Mouse (Mus musculus) MEL (cell line): ENCODE results near the gene Arhgap30. TPM values are rescaled to one million over a fixed set of nuclear protein-coding genes. Genes with fewer than 3 reads are reported as not detected.

ENCODE experiments used
- DNase-seq: peaks from one replicate; pipeline ENCODE4 v3.0.0; 2011; ENCODE audit warnings: low read depth, low spot score
- H3K27ac ChIP-seq: 2 replicates; pipeline ENCODE4 v1.5.1; 2012; ENCODE audit warnings: low read depth, mild to moderate bottlenecking, control low read depth, low read length, moderate library complexity; ENCODE audit not compliant: control insufficient read depth
- H3K27me3 ChIP-seq, 2 experiments: fragments of 150-350 bp in 1 of 2; sonication (generic) in 1 of 2; 2 replicates each; pipeline ENCODE4 v1.6.1; 2012; ENCODE audit warnings: low read length in 2 of 2, mild to moderate bottlenecking in 2 of 2, improper control_type of control experiment in 1 of 2, moderate library complexity in 1 of 2; ENCODE audit not compliant: insufficient read depth in 2 of 2, control insufficient read depth in 1 of 2
- H3K36me3 ChIP-seq, 2 experiments: 2 replicates each; pipeline ENCODE4 v1.6.1; 2012 to 2014; ENCODE audit warnings: low read length in 2 of 2, improper control_type of control experiment in 1 of 2, inconsistent platforms in 1 of 2, mild to moderate bottlenecking in 1 of 2; ENCODE audit not compliant: insufficient read depth in 2 of 2, control insufficient read depth in 1 of 2
- H3K4me1 ChIP-seq, 2 experiments: fragments of 150-350 bp in 1 of 2; sonication (generic) in 1 of 2; 2 replicates each; pipeline ENCODE4 v1.6.1; 2012; ENCODE audit warnings: low read length in 2 of 2, improper control_type of control experiment in 1 of 2, mild to moderate bottlenecking in 1 of 2; ENCODE audit not compliant: insufficient read depth in 2 of 2, control insufficient read depth in 1 of 2
- H3K4me3 ChIP-seq, 2 experiments: fragments of 150-350 bp in 1 of 2; sonication (generic) in 1 of 2; 2 replicates each; pipeline ENCODE4 v1.5.1; 2012; ENCODE audit warnings: low read depth in 2 of 2, low read length in 2 of 2, mild to moderate bottlenecking in 2 of 2, moderate library complexity in 2 of 2, control low read depth in 1 of 2, improper control_type of control experiment in 1 of 2; ENCODE audit not compliant: control insufficient read depth in 1 of 2, insufficient read depth in 1 of 2
- H3K79me2 ChIP-seq: 2 replicates; pipeline ENCODE4 v1.6.1; 2012; ENCODE audit warnings: mild to moderate bottlenecking, low read length, moderate library complexity; ENCODE audit not compliant: control insufficient read depth, poor library complexity, insufficient read depth
- H3K9ac ChIP-seq: 2 replicates; pipeline ENCODE4 v1.6.1; 2012; ENCODE audit warnings: low read depth, mild to moderate bottlenecking, control low read depth, low read length, moderate library complexity; ENCODE audit not compliant: control insufficient read depth, poor library complexity, severe bottlenecking
- H3K9me3 ChIP-seq: fragments of 150-350 bp; sonication (generic); replicated peaks from 2 replicates; pipeline ENCODE4 v1.6.1; 2012; ENCODE audit warnings: mild to moderate bottlenecking, low read length, improper control_type of control experiment, moderate library complexity; ENCODE audit not compliant: insufficient read depth
- BHLHE40 ChIP-seq: IDR thresholded peaks from 2 replicates; pipeline ENCODE4 v1.6.1; 2012; ENCODE audit warnings: low read depth, mild to moderate bottlenecking, inconsistent platforms, low read length, improper control_type of control experiment, borderline replicate concordance
- CTCF ChIP-seq, 3 experiments: IDR thresholded peaks in 2 of 3; conservative IDR thresholded peaks in 1 of 3; 2 replicates each; pipeline ENCODE4 v1.5.1; 2011 to 2012; ENCODE audit warnings: low read length in 3 of 3, low read depth in 2 of 3, mild to moderate bottlenecking in 2 of 3, improper control_type of control experiment in 1 of 3, inconsistent platforms in 1 of 3, mixed read lengths in 1 of 3, moderate library complexity in 1 of 3; ENCODE audit not compliant: control insufficient read depth in 1 of 3, insufficient read depth in 1 of 3, poor library complexity in 1 of 3, severe bottlenecking in 1 of 3
- E2F4 ChIP-seq: IDR thresholded peaks from 2 replicates; pipeline ENCODE4 v1.6.1; 2011; ENCODE audit warnings: low read depth, low read length, improper control_type of control experiment, borderline replicate concordance
- EP300 ChIP-seq, 2 experiments: IDR thresholded peaks; 2 replicates each; pipeline ENCODE4 v1.6.1; 2011; ENCODE audit warnings: improper control_type of control experiment in 2 of 2, low read length in 2 of 2, low read depth in 1 of 2, mild to moderate bottlenecking in 1 of 2
- HCFC1 ChIP-seq: IDR thresholded peaks from 2 replicates; pipeline ENCODE4 v1.6.1; 2012; ENCODE audit warnings: low read depth, mild to moderate bottlenecking, inconsistent platforms, low read length, improper control_type of control experiment, moderate library complexity
- KAT2A ChIP-seq: conservative IDR thresholded peaks from 2 replicates; pipeline ENCODE4 v1.6.1; 2012; ENCODE audit warnings: low read depth, low read length, improper control_type of control experiment, inconsistent platforms
- NRF1 ChIP-seq: IDR thresholded peaks from 2 replicates; pipeline ENCODE4 v1.6.1; 2014; ENCODE audit warnings: low read depth, mild to moderate bottlenecking, inconsistent platforms, low read length, improper control_type of control experiment, moderate library complexity; ENCODE audit not compliant: poor library complexity, insufficient read depth, severe bottlenecking
- POLR2AphosphoS5 ChIP-seq: IDR thresholded peaks from 2 replicates; pipeline ENCODE4 v1.6.1; 2012; ENCODE audit warnings: low read depth, borderline replicate concordance, mild to moderate bottlenecking, inconsistent platforms, low read length, moderate library complexity, mixed read lengths
- RAD21 ChIP-seq: IDR thresholded peaks from 2 replicates; pipeline ENCODE4 v1.6.1; 2011; ENCODE audit warnings: mild to moderate bottlenecking, low read depth, low read length, improper control_type of control experiment
- RCOR1 ChIP-seq: IDR thresholded peaks from 2 replicates; pipeline ENCODE4 v1.6.1; 2012; ENCODE audit warnings: low read depth, mild to moderate bottlenecking, inconsistent platforms, low read length, improper control_type of control experiment
- SMC3 ChIP-seq: IDR thresholded peaks from 2 replicates; pipeline ENCODE4 v1.6.1; 2011; ENCODE audit warnings: low read depth, low read length, improper control_type of control experiment
- USF1 ChIP-seq: IDR thresholded peaks from 2 replicates; pipeline ENCODE4 v1.6.1; 2014; ENCODE audit warnings: low read depth, mild to moderate bottlenecking, inconsistent platforms, low read length, improper control_type of control experiment, moderate library complexity
- polyA plus RNA-seq, 2 experiments: library from polyadenylated mRNA; stranded (reverse) in 1 of 2; unstranded in 1 of 2; fragments of >175 nt in 1 of 2; fragments of >200 nt in 1 of 2; gene quantifications; 2 replicates each; pipeline versions ENCODE4 v1.2.1 to v1.2.4; 2012; ENCODE audit warnings: low replicate concordance in 2 of 2, low read depth in 1 of 2; ENCODE audit not compliant: insufficient read length in 2 of 2, insufficient read depth in 1 of 2, missing spikeins in 1 of 2
- total RNA-seq: library from RNA; depleted of rRNA; stranded (reverse); fragments of 300-350 nt; gene quantifications from 2 replicates; pipeline ENCODE4 v1.2.3, GENCODE M21; 2012

Gene Arhgap30
- total and polyA plus RNA-seq, 3 experiments: 31.0 to 41.2 TPM; not detected in 1

DNA sequence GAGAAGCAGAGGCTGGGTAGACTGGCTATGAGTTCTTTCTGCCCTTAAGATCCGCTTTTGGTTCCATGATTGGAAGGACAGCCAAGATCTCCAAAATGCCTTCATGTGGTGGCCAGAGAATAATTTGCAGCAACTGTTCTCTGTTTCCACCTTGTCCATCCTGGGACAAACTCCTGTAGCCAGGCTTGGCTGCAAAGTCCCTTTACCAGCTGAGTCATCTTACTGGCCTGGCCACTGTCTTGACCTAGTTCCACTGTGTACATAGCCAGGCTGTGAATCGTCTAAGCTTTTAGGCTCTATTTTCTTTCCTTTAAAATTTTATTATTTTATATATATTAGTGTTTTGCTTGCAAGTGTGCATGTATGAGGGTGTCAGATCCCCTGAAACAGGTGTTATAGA is 39.5 kb upstream of the Arhgap30 start:
- TF ChIP-seq SMC3 (no peak), KAT2A (no peak), EP300 (IDR thresholded peaks at IDR 0.05; ENCODE audit: low read depth in 1 of 2, low read length in 2 of 2) (no peak), BHLHE40 (no peak), USF1 (no peak), RCOR1 (no peak), E2F4 (no peak)
- H3K4me1 ChIP-seq: peaks cover 6 to 12% of the 10 kb centered on the region in 2 experiments; a peak in 3 of 4 replicates
- no peak overlapping the region for H3K4me3 ChIP-seq
- H3K27ac ChIP-seq: no peak overlapping the region
- H3K9me3 ChIP-seq: no peaks in the 10 kb centered on the region
- no peak overlapping the region for H3K9ac ChIP-seq
- peaks cover 0 to 19% of the 10 kb centered on the region in 2 experiments; a peak in 2 of 4 replicates for H3K36me3 ChIP-seq
- peaks cover 76% of the 10 kb centered on the region for H3K79me2 ChIP-seq
- no peaks in the 10 kb centered on the region for H3K27me3 ChIP-seq
- no peak for DNase-seq

DNA sequence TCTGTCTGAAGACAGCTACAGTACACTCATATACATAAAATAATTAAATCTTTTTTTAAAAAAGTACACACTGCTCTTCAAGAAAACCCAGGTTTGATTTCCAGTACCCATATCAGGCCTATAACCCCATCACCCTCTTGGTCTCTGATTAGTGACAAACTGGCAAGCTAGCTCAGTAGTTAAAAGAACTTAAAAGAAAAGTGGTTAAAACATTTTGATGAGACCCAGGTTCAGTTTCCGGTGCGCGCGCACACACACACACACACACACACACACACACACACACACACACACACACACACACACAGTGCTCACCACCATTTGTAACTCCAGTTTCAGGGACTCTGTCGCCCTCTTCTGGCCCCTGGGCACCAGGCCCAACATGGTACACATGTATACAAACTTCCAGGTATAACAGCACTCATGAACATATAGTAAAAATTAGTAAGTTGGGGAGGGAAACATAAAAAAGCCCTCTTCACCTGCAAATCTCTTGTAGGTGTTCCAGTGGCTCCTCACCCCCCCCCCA is 32.9 kb upstream of the Arhgap30 start:
- H3K36me3 ChIP-seq: peaks cover 0 to 10% of the 10 kb centered on the region in 2 experiments; a peak in 3 of 4 replicates
- H3K4me3 ChIP-seq: no peak overlapping the region
- H3K27me3 ChIP-seq: no peaks in the 10 kb centered on the region
- no peaks in the 10 kb centered on the region for H3K9me3 ChIP-seq
- peak; percentile 60 for DNase-seq
- no peak overlapping the region for H3K9ac ChIP-seq
- H3K79me2 ChIP-seq: peaks cover 26% of the 10 kb centered on the region
- H3K27ac ChIP-seq: no peak overlapping the region
- TF ChIP-seq SMC3 (peak; percentile 30; the same call in 1 of the 2 replicates), RAD21 (peak; percentile 28), POLR2AphosphoS5 (no peak), CTCF (IDR thresholded peaks at IDR 0.05 in 2 of 3, conservative IDR thresholded peaks at IDR 0.05 in 1 of 3; ENCODE audit: control insufficient read depth in 1 of 3, insufficient read depth in 1 of 3, low read depth in 2 of 3, low read length in 3 of 3, poor library complexity in 1 of 3, severe bottlenecking in 1 of 3) (peak in 2 of 3 experiments; percentile 54 to 77; a peak in 5 of 6 replicates), USF1 (no peak)
- H3K4me1 ChIP-seq: no peaks in the 10 kb centered on the region

DNA sequence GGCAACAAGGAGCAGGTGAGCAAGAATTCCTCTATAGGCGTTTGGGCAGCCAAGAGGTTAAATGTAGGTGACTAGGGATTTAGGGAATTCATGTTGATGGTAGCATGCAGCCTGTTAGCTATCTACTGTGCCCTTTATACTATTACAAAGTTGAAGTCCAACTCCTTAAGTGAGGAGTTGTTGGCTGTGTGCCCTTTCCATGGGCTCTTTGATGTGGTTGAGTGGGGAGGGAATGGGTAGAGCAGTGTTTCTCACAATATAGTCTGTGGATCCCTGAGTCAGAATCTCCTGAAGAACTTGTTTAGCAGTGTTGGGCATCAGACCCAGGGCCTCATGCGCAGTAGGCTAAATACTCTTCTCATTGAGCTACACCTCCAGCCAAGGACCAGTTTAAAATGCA is 31.9 kb upstream of the Arhgap30 start:
- DNase-seq: no peak
- no peak overlapping the region for H3K9ac ChIP-seq
- peaks cover 17% of the 10 kb centered on the region for H3K79me2 ChIP-seq
- no peaks in the 10 kb centered on the region for H3K27me3 ChIP-seq
- H3K27ac ChIP-seq: no peak overlapping the region
- no peak for TF ChIP-seq HCFC1
- no peak for TF ChIP-seq NRF1
- TF ChIP-seq, all 39 proteins: peak for 0
- Histone ChIP-seq H3K36me3 (peaks cover 2 to 10% of the 10 kb centered on the region in 2 experiments; a peak in 2 of 4 replicates), H3K4me3 (no peak overlapping the region), H3K9me3 (no peaks in the 10 kb centered on the region), H3K4me1 (0 out of 4 replicates have a peak, but pooled peaks cover 0 to 2% of the 10 kb centered on the region in 2 experiments)
